Mouse (Mus musculus): ENCODE measurements around the gene Xlr4a. TPM values are rescaled to one million over a fixed set of nuclear protein-coding genes. Genes with fewer than 3 reads are reported as not detected.
"Not testable (repeated sequence)": the region's sequence is repeated elsewhere in the genome, so short reads cannot be mapped to it uniquely, and the experiment has no call there.

The Xlr4a gene
- 0.23 and 1.1 TPM in 2 replicates for polyA plus RNA-seq (2015; fragmentation: Nextera tagmentation; extraction: Ambion mirVana)

- H3K36me3 ChIP-seq; H3K4me2 ChIP-seq (replicated peaks); H3K27me3 ChIP-seq; H3K27ac ChIP-seq (replicated peaks); H3K4me1 ChIP-seq; ATAC-seq (replicated peaks); H3K9me3 ChIP-seq; H3K9ac ChIP-seq (replicated peaks); H3K4me3 ChIP-seq: not testable (repeated sequence)
- WGBS, result 88% methylated on average over 19 of the region's 19 CpGs
Measured at GRCm38 (mm10) chrX:73082267-73083055, at the start of gene Xlr4a. Gene Xlr4a, minus strand, starts transcription at chrX:73082478.

GRCm38 (mm10) chrX:73122859-73123829, 40.9 kb upstream of the Xlr4a start:
- H3K9ac ChIP-seq (replicated peaks); H3K4me3 ChIP-seq; H3K9me3 ChIP-seq; H3K4me2 ChIP-seq (replicated peaks); H3K36me3 ChIP-seq; H3K27ac ChIP-seq (replicated peaks); H3K27me3 ChIP-seq; H3K4me1 ChIP-seq: not testable (repeated sequence)
- peak; percentile 48; the same call in 1 of the 2 replicates for ATAC-seq (replicated peaks)
- no CpG with 5 or more reads among the region's 12 CpGs for WGBS

- not testable (repeated sequence) for H3K27me3 ChIP-seq; H3K9me3 ChIP-seq; H3K4me3 ChIP-seq; H3K27ac ChIP-seq (replicated peaks); H3K4me2 ChIP-seq (replicated peaks); ATAC-seq (replicated peaks); H3K9ac ChIP-seq (replicated peaks); H3K36me3 ChIP-seq; H3K4me1 ChIP-seq
- WGBS, result no CpG with 5 or more reads among the region's 7 CpGs
Measured at GRCm38 (mm10) chrX:73116747-73117146, 34.5 kb upstream of the Xlr4a start, which contains the start of gene Gm14685. Gene Gm14685, plus strand, starts transcription at chrX:73117047.

GRCm38 (mm10) chrX:73096941-73097508, 14.7 kb upstream of the Xlr4a start, which contains the start of gene Xlr3a:
Gene Xlr3a, minus strand, starts transcription at chrX:73097095.
- not testable (repeated sequence) for H3K4me2 ChIP-seq (replicated peaks); H3K4me1 ChIP-seq; ATAC-seq (replicated peaks); H3K27ac ChIP-seq (replicated peaks); H3K27me3 ChIP-seq; H3K9me3 ChIP-seq; H3K9ac ChIP-seq (replicated peaks); H3K4me3 ChIP-seq; H3K36me3 ChIP-seq
- 77% methylated on average over 12 of the region's 13 CpGs for WGBS

- H3K27me3 ChIP-seq; H3K4me3 ChIP-seq; H3K4me1 ChIP-seq; H3K27ac ChIP-seq (replicated peaks); H3K9ac ChIP-seq (replicated peaks); H3K9me3 ChIP-seq; H3K4me2 ChIP-seq (replicated peaks); H3K36me3 ChIP-seq; ATAC-seq (replicated peaks): not testable (repeated sequence)
- WGBS, result 67% methylated on average over 1 of the region's 5 CpGs
Measured at GRCm38 (mm10) chrX:73066765-73067312, 15.4 kb downstream of the Xlr4a start.

GRCm38 (mm10) chrX:73064415-73064793, 17.9 kb downstream of the Xlr4a start, which contains the start of gene Pnma3:
Gene Pnma3, plus strand, starts transcription at chrX:73064787.
- peak within 1 kb of the TSS; percentile 41 for H3K4me3 ChIP-seq
- no peaks in the 10 kb centered on the region for H3K9me3 ChIP-seq
- peak; percentile 82 for ATAC-seq (replicated peaks)
- H3K27ac ChIP-seq (replicated peaks), result no peak within 1 kb of the TSS
- H3K27me3 ChIP-seq, result no peaks in the 10 kb centered on the region
- H3K9ac ChIP-seq (replicated peaks), result peak within 1 kb of the TSS; percentile 49
- 15% methylated on average over 7 of the region's 7 CpGs for WGBS
- H3K4me1 ChIP-seq, result no peaks in the 10 kb centered on the region; the same call in 1 of the 2 replicates
- H3K36me3 ChIP-seq, result no peaks in the 10 kb centered on the region
- H3K4me2 ChIP-seq (replicated peaks), result peak within 1 kb of the TSS; percentile 57

GRCm38 (mm10) chrX:73063512-73064414, 18.5 kb downstream of the Xlr4a start:
- Histone ChIP-seq H3K27me3 (no peaks in the 10 kb centered on the region), H3K36me3 (no peaks in the 10 kb centered on the region), H3K27ac (replicated peaks) (no peak overlapping the region), H3K4me1 (no peaks in the 10 kb centered on the region; the same call in 1 of the 2 replicates), H3K4me2 (replicated peaks) (peak overlapping the region; percentile 57), H3K9ac (replicated peaks) (peak overlapping the region; percentile 49), H3K9me3 (no peaks in the 10 kb centered on the region), H3K4me3 (peak overlapping the region; percentile 41)
- 30% methylated on average over 24 of the region's 24 CpGs for WGBS
- peak; percentile 92 for ATAC-seq (replicated peaks)

- no peak overlapping the region for H3K9ac ChIP-seq (replicated peaks)
- H3K9me3 ChIP-seq, result no peaks in the 10 kb centered on the region
- H3K27me3 ChIP-seq, result no peaks in the 10 kb centered on the region
- no peak overlapping the region for H3K4me2 ChIP-seq (replicated peaks)
- no peak for ATAC-seq (replicated peaks)
- H3K36me3 ChIP-seq, result no peaks in the 10 kb centered on the region
- 56% methylated on average over 5 of the region's 5 CpGs for WGBS
- H3K27ac ChIP-seq (replicated peaks), result no peak overlapping the region
- H3K4me3 ChIP-seq, result no peak overlapping the region
- no peaks in the 10 kb centered on the region; the same call in 1 of the 2 replicates for H3K4me1 ChIP-seq
Measured at GRCm38 (mm10) chrX:73062323-73062722, 20.0 kb downstream of the Xlr4a start.

GRCm38 (mm10) chrX:73061528-73061927, 20.8 kb downstream of the Xlr4a start:
- no peak for ATAC-seq (replicated peaks)
- Histone ChIP-seq H3K4me1 (no peaks in the 10 kb centered on the region; the same call in 1 of the 2 replicates), H3K27me3 (no peaks in the 10 kb centered on the region), H3K27ac (replicated peaks) (no peak overlapping the region), H3K4me3 (no peak overlapping the region), H3K4me2 (replicated peaks) (no peak overlapping the region), H3K9me3 (no peaks in the 10 kb centered on the region), H3K36me3 (no peaks in the 10 kb centered on the region), H3K9ac (replicated peaks) (no peak overlapping the region)
- WGBS, result 89% methylated on average over 1 of the region's 1 CpGs

GRCm38 (mm10) chrX:73053860-73054563, 28.3 kb downstream of the Xlr4a start:
- Histone ChIP-seq H3K4me2 (replicated peaks) (0 out of 2 replicates have a peak overlapping the region, but pooled peaks have one; percentile 12), H3K4me3 (no peak overlapping the region), H3K9me3 (no peaks in the 10 kb centered on the region), H3K36me3 (no peaks in the 10 kb centered on the region), H3K27me3 (no peaks in the 10 kb centered on the region), H3K4me1 (no peaks in the 10 kb centered on the region), H3K9ac (replicated peaks) (no peak overlapping the region), H3K27ac (replicated peaks) (no peak overlapping the region; the same call in 1 of the 2 replicates)
- peak; percentile 98 for ATAC-seq (replicated peaks)
- 13% methylated on average over 14 of the region's 14 CpGs for WGBS
